Mouse (Mus musculus): Measurements from ENCODE around the gene Cep295. TPM values are rescaled to one million over a fixed set of nuclear protein-coding genes. Genes with fewer than 3 reads are reported as not detected.
A peak's percentile ranks its signal among the peaks of the same experiment; 100 is the strongest.
"Not testable (repeated sequence)": the region's sequence is repeated elsewhere in the genome, so short reads cannot be mapped to it uniquely, and the experiment has no call there.

Cep295 gene
- total RNA-seq, 2 experiments from 2014 or later: 20.7 to 24.0 TPM

DNA sequence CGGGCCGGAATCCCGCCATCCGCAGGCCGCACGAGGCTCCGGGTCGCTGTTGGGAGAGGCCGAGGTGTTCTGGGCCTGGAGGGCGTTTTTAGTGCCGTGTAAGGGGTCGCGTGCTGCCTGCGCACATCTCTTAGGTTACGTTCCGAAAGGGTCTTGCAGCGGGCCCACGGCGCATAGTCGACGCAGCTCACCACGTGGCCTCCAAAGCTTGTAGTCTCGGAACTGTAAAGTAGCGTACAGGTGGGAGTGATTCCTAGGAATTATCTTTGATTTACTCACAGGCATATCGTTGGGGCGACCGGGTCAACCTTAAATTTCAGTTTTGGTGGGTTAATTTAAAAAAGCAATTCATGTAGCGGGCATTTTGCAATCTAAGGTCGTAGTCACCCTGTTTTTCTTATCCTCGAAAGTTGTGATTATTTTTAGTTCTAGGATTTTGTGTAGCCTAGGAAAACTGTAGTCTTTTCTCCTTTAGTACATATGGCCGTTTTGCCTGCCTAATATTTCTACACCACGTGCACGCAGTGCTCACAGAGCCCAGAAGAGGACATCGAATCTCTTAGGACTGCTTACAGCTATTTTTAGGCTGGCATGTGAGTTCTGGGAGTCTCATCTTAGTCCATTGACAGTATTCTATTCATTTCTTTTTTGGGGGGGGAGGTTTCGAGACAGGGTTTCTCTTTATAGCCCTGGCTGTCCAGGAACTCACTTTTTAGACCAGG lies 51.0 kb downstream of the Cep295 start, which contains the start of gene 4931406C07Rik:
Gene 4931406C07Rik, minus strand, starts transcription at position 51 of the 722 bp plus-strand sequence.
- DNase-seq: no peak

DNA sequence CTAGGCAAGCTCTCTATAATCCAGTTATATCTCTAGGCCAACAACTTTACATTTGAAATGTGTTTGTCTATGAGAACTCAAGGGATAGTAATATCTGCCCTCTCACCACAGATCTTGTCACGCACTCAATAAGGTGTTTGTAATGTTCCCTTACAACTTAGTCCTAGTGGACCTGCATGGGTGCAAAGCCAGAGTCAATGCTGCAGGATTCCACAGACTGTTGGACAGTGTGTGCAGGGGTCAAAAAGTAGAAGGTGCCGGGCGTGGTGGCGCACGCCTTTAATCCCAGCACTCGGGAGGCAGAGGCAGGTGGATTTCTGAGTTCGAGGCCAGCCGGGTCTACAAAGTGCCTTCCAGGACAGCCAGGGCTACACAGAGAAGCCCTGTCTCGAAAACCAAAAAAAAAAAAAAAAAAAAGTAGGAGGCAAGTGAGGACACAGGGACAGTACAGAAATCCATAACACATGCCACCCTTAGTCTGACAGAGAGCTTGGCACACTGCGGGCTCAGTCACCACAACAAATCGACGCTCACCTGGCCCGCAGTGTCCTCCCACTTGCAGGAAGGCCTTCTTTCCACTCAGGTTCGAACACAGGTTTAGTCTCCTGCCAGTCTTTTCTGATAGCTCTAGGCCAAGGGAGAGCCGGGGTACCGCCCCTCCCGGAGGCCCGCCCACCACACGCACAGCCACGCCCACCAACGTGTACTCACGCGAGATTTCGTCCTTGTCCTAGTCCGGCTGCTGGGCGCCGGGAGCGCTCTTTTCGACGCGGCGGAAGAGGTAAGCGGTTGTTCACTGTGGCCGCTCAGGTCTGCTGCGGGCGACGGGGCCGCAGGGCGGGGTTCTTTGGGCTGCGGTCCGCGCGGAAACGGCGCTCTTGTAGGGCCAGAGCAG lies 51.8 kb downstream of the Cep295 start, which contains the start of gene Taf1d:
Gene Taf1d, plus strand, starts transcription at position 712 of the 895 bp plus-strand sequence.
- peak; percentile 95 to 96 for DNase-seq

DNA sequence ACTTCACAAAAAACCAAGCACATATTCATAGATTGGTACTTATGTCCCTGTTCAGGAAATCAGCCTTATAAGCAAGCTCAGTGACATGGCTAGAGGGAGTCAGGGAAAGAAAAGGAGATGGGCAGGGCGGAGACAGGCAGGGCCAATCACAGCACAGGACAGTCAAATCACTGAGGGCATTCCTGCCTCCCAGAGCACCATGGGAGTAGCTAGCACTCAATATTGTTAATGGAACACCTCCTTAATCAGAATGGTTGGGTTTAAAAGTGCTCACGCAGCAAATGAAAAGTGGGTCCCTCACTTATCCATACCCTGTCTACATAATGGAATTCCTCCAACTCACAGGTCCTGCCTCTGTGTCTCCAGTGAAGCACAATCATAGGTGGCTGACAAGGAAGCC lies 54.7 kb downstream of the Cep295 start:
- no peak for DNase-seq

DNA sequence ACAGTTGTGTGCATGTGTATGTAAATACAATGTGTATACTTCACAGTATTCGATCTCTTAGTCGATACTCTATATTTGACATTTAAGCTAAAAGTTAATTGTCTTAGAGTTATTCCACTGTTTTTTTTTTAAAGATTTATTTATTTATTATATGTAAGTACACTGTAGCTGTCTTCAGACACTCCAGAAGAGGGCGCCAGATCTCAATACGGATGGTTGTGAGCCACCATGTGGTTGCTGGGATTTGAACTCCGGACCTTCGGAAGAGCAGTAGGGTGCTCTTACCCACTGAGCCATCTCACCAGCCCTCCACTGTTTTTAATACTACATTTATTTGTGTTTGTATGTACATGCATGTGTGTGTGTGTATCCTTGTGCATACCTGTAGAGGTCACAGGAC lies 55.6 kb downstream of the Cep295 start:
- DNase-seq: not testable (repeated sequence)

DNA sequence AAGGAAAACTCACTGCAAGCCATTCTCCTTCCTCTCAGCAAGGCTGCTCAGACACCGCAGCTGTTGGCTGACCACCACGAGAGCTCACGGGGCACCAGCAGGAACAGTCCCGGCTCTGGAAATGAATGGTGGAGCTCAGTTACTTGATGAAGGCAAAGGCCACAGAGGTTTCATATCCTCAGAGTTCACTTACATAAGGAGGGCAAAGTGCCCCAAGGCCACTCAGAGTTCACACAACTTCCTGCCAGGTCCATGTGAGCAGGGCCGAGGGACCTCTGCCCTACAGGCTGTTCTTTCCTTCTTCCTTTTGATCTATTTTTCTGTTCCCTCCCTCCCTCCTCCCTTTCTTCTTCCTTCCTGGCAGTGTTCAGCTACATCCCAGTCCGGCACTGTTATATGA lies 56.2 kb downstream of the Cep295 start:
- peak in 1 of 2 experiments; percentile 7 for DNase-seq

DNA sequence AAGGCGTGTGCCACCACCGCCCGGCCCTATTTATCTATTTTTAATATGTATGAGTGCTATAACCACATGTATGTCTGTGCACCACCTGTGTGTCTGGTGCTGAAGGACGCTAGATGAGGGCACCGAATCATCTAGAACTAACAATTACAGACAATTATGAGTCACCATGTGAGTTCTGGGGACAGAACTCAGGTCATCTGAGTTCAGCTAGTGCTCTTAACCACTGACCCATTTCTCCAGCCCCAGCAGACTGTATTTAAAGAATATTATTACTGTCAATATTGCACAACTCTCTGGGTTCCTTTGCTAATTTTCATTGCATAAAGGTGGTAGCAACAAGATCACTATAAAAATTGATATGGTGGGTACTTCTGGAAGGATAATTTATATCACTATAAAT lies 57.5 kb downstream of the Cep295 start:
- DNase-seq: no peak

DNA sequence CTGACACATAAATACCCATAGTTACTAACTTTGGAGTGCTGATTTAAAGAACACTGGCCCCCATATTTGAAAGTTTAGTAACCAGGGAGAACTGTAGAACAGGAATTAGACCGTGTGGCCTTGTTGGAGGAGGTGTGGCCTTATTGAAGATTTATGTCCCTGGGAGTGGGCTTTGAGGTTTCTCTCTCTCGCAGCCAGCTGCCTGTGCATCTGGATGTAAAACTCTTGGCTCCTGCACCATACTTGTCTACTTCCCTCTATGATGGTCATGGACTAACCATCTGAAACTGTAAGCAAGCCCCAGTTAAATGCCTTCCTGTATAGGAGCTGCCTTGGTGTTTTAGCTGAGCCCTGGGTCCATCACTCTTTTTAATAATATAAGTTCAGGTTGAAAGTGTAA lies 59.1 kb downstream of the Cep295 start:
- no peak for DNase-seq

DNA sequence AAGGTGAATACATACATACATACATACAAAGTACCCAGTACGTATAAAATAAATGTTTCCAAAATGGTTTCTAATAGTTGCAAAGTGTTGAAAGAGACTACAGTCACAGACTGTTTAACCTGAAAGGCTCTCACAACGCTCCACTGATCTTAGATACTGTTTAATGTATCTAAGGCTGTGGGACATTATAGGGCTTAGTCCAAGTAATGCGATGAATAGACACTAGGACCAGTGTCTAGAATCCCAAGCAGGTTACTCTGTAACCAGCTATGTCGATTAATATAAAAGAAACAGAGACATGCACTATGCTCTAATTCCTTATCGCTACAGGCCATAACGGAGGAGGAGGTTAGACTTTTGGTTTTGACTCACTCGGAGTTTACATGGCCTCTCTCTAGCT lies 60.5 kb downstream of the Cep295 start:
- DNase-seq: no peak

DNA sequence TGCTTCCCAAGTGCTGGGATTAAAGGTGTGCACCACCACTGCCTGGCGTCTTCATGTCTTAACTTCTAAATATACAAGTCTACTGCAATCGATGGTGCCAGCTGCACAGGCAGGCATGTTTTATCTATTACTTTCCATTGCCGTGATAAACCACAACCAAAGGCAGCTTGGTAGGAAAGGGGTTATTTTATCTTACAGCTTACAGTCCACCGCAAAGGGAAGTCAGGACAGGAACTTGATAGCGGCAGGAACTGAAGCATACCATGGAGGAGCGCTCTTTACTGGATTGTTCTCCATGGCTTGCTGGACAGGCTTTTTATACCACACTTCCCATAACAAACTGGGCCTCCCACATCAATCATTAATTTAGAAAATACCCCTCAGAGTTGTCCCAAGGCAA lies 68.3 kb downstream of the Cep295 start:
- DNase-seq: no peak

DNA sequence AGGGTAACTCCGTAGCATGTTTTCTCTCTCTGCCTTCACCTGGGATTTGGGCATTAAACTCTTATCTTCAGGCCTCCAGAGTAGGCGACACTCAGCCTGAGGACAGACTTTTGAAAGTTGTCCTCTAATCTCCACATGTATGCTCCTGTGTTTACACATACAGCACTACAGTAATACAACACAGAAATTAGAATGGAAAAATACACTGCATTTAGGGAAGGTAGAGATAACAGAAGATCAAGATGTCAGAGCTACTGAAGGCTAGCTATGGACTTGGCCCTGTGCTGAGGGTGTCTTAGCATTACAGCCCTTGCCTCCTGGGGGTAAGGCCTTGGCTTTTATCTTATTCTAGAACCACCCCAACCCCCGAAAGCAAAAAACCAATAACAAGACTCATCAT lies 69.2 kb downstream of the Cep295 start:
- DNase-seq: no peak

DNA sequence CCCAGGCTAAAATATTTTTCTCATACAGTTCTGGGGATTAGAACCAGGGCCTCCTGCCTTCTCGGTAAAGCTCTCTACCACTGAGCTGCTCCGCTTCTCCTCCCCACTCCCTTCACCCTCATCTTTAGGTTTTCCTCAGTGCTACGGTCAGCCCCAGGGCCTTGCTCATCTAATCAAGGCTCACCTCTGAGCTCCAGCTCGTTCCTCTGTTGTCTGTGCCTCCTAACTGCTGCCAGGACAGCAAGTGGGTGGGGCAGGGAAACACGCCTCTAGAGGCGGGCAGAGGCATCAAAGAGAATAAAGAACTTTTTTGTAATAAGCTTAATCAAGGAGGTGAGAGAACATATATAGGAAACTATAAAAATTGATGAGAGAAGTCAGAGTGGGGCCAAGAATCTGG lies 69.7 kb downstream of the Cep295 start:
- no peak for DNase-seq

DNA sequence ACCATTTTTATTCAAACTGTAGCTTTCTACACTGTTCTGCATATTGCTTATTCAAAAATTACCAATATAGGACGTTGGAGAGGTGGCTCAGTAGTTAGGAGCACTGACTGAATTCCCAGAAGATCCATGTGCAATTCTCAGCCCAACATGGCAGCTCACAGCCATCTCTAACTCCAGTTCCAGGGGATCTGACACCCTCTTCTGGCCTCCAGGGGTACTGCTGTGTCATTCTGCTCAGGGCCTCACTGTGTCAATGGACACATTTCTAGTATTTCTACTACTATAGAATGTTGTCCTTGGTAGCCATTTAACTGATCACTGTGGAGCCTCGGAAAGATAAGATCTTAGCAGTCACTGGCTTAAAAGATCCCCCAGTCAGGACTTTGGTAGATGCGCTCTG lies 72.1 kb downstream of the Cep295 start:
- no peak for DNase-seq

DNA sequence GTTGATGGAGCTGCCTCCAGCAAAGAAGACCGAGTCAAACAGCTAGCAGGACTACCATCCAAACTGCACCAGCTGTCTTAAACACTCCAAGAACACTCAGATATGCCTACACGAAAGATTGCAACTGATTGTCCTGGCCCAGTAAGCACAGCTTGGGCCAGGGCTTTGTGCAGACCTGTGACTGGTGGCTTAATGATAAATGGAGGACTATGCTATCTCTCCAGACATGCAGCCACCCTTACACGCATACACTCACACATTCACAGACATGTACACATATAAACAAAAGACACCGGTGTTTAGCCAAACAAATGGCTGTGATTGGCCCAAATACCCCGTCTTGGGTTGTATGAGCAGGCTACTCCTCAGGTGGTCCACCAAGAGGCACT lies 77.1 kb downstream of the Cep295 start:
- DNase-seq: no peak

DNA sequence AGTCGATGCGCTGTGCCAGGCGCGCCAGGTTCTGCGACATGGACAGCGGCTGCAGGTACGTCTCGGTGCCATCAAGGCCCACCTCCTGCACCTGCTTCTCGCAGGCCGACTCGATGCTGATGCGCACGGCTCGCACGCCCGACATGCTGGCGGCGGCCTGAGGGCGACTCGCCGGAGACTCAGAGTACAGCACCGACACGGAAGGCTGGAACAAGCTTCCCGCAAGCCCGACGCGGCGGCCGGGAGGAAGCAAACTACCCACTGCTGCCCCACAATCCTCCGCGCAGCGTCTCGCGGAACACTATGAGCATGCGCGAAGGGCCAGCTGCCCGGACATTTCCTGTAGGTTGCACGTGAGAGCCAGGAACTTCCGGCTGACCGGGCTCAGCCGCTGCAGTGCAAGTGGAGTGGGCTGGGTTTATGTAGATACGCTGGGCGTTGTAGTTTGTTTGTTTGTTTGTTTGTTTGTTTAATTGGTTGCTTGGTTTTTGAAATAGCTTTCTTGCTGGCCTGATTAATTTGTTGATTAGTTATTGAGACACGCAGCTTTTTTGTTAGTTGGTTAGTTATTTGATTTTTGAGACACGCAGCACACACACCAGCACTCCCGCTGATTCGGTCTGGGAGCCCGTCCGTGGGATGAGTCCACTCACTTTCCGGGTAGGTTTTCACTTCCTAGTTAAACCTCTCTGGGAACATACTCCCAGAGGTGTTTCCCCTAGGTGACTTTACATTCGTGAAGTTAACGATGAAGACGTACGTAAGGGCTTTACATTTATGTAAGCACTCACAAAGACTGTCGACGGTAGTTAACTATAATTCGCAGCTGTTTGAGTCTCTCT lies 77.7 kb downstream of the Cep295 start, which contains the start of gene Med17:
Gene Med17, minus strand, starts transcription at position 283 of the 842 bp plus-strand sequence.
- DNase-seq: peak; percentile 93 to 94

DNA sequence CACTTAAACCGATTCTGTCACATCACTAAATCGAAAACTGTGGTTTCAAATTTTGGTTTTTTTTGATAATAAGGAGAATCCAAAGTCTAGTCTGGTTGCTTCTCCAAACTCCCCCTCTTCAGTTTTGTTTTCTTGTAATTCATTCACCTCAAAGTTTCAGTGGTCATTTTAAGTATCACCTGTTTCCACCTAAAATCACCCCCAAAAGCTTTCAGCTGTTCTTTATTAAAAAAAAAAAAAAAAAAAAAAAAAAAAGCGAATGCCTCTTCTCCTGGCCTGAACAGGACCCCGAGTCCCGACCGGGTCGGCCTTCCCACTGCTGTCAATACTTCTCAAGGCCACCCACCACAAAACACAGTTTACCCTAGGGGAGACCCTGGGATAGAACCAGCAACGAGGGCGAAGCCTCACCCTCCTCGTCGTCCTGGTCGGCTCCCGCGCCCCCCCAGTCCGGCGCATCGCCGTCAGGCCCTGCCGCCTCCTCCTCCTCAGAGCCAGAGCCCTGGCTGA lies 78.4 kb downstream of the Cep295 start:
- no peak for DNase-seq

DNA sequence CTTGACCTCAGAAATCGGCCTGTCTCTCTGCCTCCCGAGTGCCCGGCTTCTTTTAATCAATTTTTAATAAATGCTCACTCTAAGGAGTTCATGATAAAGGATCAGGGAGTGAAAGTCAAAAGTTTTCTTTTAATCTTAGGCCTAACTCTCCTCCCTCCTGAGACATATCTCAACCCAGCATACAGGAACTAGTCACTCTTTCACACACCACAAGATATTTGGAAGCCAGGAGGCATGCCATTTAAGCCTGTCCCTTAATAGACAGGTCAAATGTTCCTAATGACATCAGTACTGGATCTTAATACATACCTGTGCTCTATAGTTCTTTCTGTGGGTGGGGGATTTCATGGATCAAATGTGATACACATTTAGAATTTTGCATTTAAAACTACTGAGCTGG lies 79.2 kb downstream of the Cep295 start:
- DNase-seq: no peak

DNA sequence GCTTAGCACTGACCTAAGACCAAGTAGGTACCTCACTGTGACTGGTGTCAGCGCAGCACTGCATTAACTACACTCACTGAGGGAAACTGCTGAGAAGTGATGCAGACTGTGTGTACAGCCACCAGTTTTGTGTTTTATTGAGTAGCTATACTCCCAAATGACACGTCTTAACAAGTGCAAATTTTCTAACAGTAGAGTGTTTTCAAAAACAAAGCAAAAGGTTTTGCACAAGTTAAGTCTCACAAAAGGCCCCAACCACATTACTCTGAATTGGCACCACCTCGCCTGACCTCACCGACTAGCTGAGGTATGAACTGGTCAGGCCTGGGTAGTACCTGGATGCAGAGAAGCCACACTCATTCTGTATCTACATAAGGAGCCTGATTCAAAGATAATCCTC lies 80.7 kb downstream of the Cep295 start:
- DNase-seq: no peak

DNA sequence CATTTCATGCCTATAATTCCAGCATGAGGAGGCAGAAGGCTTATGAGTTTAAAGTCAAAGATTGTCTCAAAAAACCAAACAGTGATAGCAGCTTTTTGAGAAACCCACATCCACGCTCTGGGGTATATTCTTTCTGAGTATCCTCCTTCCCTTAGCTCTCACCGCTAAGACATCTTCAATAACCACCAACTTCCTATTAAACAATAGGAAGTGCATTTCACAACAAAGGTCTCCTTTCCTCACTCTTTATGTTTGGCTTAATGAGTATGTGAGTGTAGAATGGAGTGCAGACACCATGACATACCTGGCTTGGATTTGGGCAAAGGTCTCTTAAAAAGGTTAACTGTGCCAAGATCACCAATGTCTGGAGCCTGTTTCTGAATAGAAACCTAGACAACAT lies 83.6 kb downstream of the Cep295 start:
- DNase-seq: no peak

Data from layer of hippocampus, postnatal 36 days (tissue).